In the genomic region with DNA sequence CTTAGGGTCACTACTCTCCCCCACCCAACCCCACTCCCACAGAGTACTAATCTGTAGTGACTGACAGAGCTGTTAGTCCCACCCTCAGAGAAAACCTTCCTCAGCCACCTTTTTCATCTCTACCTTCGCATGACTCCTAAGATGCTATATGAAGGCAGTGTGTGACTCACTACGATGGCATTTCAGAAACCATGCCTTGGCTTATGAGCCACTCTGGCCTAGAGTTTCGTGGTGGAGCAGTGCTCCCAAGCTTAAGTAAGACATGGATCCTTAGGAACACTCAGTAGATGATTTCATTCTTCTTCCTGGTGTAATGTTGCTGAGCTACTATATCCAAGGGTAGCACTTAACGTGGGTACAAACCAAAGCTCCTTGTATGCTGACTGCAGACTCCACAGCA, we compare ENCODE assay signal across 17 mouse cellular contexts.
A peak's percentile ranks its signal among the peaks of the same experiment; 100 is the strongest.
DNase-seq lines count a peak whose midpoint lies in the region; ATAC-seq and TF ChIP-seq lines count a peak whose summit lies in the region.
"Had no signal": no experiment of that assay in that cellular context is flagged by ENCODE, and none has a peak within 500 bp of the region (broad histone marks: within the 10 kb centered on the region; RNA-seq: fewer than 3 reads in every experiment).

No protein-coding gene starts in this region.

- no peaks in the 10 kb centered on the region for H3K9me3 ChIP-seq in heart, embryonic 11.5 days (replicated peaks; ENCODE audit: control insufficient read depth, low read length)
- H3K9me3 ChIP-seq: embryonic facial prominence, embryonic 13.5 days; forebrain, embryonic 13.5 days; heart, embryonic 13.5 days; hindbrain, embryonic 15.5 days had no signal

- DNase-seq in heart, adult 11 months: peak; percentile 24
- peak; percentile 66 for DNase-seq in 3134 (ENCODE audit: extremely low read depth, insufficient read length, low spot score)
- DNase-seq in Muller cell, postnatal 12 days (ENCODE audit: inconsistent ontology term): peak; percentile 28
- no peak for DNase-seq in spleen, postnatal 36 days (ENCODE audit: low spot score in 2 of 2)
- DNase-seq: adrenal gland, adult 8-10 months; cerebellum, adult 11-12 months; cerebellum, adult 9-10 months; forebrain, postnatal 0 days; gastrocnemius, postnatal 10 days; heart, postnatal 36 days; kidney, adult 11 months had no signal

- no peak overlapping the region for H3K9ac ChIP-seq in heart, embryonic 11.5 days (ENCODE audit: low read depth, low read length)
- H3K9ac ChIP-seq: embryonic facial prominence, embryonic 13.5 days; forebrain, embryonic 13.5 days; forebrain, postnatal 0 days; heart, embryonic 13.5 days; hindbrain, embryonic 15.5 days had no signal

- H3K4me2 ChIP-seq in heart, embryonic 11.5 days: no peak overlapping the region
- H3K4me2 ChIP-seq: embryonic facial prominence, embryonic 13.5 days; forebrain, embryonic 13.5 days; heart, embryonic 13.5 days; hindbrain, embryonic 15.5 days had no signal

- no peak for TF ChIP-seq POLR2A in embryonic fibroblast, embryonic 13.5 days (IDR thresholded peaks at IDR 0.05; ENCODE audit: low read depth, low read length)

- 77% methylated on average over 4 of the region's 4 CpGs for WGBS in heart, embryonic 11.5 days (ENCODE audit: insufficient replicate concordance)

- H3K36me3 ChIP-seq in heart, embryonic 11.5 days (ENCODE audit: control insufficient read depth, insufficient read depth, low read length): no peaks in the 10 kb centered on the region
- H3K36me3 ChIP-seq: hindbrain, embryonic 15.5 days had no signal

- H3K4me1 ChIP-seq in heart, embryonic 11.5 days (ENCODE audit: control insufficient read depth, insufficient read depth, low read length): peaks cover 8% of the 10 kb centered on the region
- H3K4me1 ChIP-seq in embryonic fibroblast, embryonic 13.5 days (ENCODE audit: control insufficient read depth, insufficient read depth, low read length): peaks cover 5% of the 10 kb centered on the region
- H3K4me1 ChIP-seq: hindbrain, embryonic 15.5 days had no signal

- H3K27me3 ChIP-seq in heart, embryonic 11.5 days (ENCODE audit: control insufficient read depth, insufficient read depth, low read length): no peaks in the 10 kb centered on the region
- H3K27me3 ChIP-seq: embryonic facial prominence, embryonic 13.5 days; forebrain, embryonic 13.5 days; heart, embryonic 13.5 days; hindbrain, embryonic 15.5 days had no signal

- TF ChIP-seq CTCF in embryonic fibroblast, embryonic 13.5 days (IDR thresholded peaks at IDR 0.05; ENCODE audit: borderline replicate concordance, insufficient read depth, low read length): no peak

- no peak overlapping the region for H3K4me3 ChIP-seq in heart, embryonic 11.5 days (ENCODE audit: low read depth, low read length)
- no peak overlapping the region for H3K4me3 ChIP-seq in embryonic fibroblast, embryonic 13.5 days (ENCODE audit: insufficient read depth, low read length)
- H3K4me3 ChIP-seq: embryonic facial prominence, embryonic 13.5 days; forebrain, embryonic 13.5 days; heart, embryonic 13.5 days; hindbrain, embryonic 15.5 days had no signal

- no peak for ATAC-seq in heart, embryonic 11.5 days (replicated peaks; ENCODE audit: insufficient number of reproducible peaks, low FRiP score, low TSS enrichment)
- ATAC-seq: forebrain, embryonic 13.5 days; forebrain, postnatal 0 days had no signal

- H3K27ac ChIP-seq in heart, embryonic 11.5 days (ENCODE audit: low read depth, low read length): no peak overlapping the region
- H3K27ac ChIP-seq in embryonic fibroblast, embryonic 13.5 days (ENCODE audit: insufficient read depth, low read length): peak overlapping the region; percentile 44; the same call in 1 of the 2 replicates
- H3K27ac ChIP-seq: embryonic facial prominence, embryonic 13.5 days; forebrain, embryonic 13.5 days; heart, embryonic 13.5 days; hindbrain, embryonic 15.5 days had no signal

Comparison
In these comparisons a context has a peak if more than half of its experiments do, and no peak if none do; other contexts are left out.
1. DNase-seq: peak in heart, adult 11 months (single experiment), 3134 (single experiment) and Muller cell, postnatal 12 days (single experiment); none in spleen, postnatal 36 days (0 of 2).